Mouse (Mus musculus) hindbrain, embryonic 14.5 days (tissue): Measurements from ENCODE around the gene Mmp25. TPM values are rescaled to one million over a fixed set of nuclear protein-coding genes. Genes with fewer than 3 reads are reported as not detected.
A peak's percentile ranks its signal among the peaks of the same experiment; 100 is the strongest.

Experiments used
- ATAC-seq: fragments of 200-750 bp; cut with Nextera tagmentation; 2 replicates; pipeline ENCODE4 v1.8.0; 2017; ENCODE audit warnings: moderate number of reproducible peaks, mild to moderate bottlenecking, moderate TSS enrichment, moderate library complexity; ENCODE audit not compliant: low FRiP score
- DNase-seq: peaks from one replicate; pipeline ENCODE4 v3.0.0-alpha.2; 2015; ENCODE audit warnings: low spot score
- H3K27ac ChIP-seq: fragments of 300-500 bp; sonication (generic); 2 replicates; pipeline ENCODE4 v1.5.1; 2014; ENCODE audit warnings: mild to moderate bottlenecking, moderate library complexity
- H3K27me3 ChIP-seq: fragments of 300-500 bp; sonication (generic); 2 replicates; pipeline ENCODE4 v1.6.1; 2014; ENCODE audit warnings: mild to moderate bottlenecking, low read length, mixed read lengths; ENCODE audit not compliant: control insufficient read depth, insufficient read depth
- H3K36me3 ChIP-seq: fragments of 300-500 bp; sonication (generic); replicated peaks from 2 replicates; pipeline ENCODE4 v1.6.1; 2014; ENCODE audit not compliant: control insufficient read depth, insufficient read depth
- H3K4me1 ChIP-seq: fragments of 300-500 bp; sonication (generic); replicated peaks from 2 replicates; pipeline ENCODE4 v1.6.1; 2014; ENCODE audit warnings: antibody characterized with exemption, low read length, mixed read lengths; ENCODE audit not compliant: control insufficient read depth, insufficient read depth
- H3K4me2 ChIP-seq: fragments of 300-500 bp; sonication (generic); replicated peaks from 2 replicates; pipeline ENCODE4 v1.6.1; 2014; ENCODE audit warnings: mild to moderate bottlenecking, moderate library complexity
- H3K4me3 ChIP-seq: fragments of 300-500 bp; sonication (generic); replicated peaks from 2 replicates; pipeline ENCODE4 v1.5.1; 2014; ENCODE audit warnings: mild to moderate bottlenecking, low read length
- H3K9ac ChIP-seq: fragments of 300-500 bp; sonication (generic); 2 replicates; pipeline ENCODE4 v1.6.1; 2014
- H3K9me3 ChIP-seq: fragments of 300-500 bp; sonication (generic); 2 replicates; pipeline ENCODE4 v1.6.1; 2016; ENCODE audit warnings: low read length; ENCODE audit not compliant: control insufficient read depth
- WGBS: fragments of 180-500 bp; shearing (Covaris S2); extraction: QIAGEN DNeasy Blood & Tissue Kit; methylation state at CpG from one replicate; pipeline ENCODE4 v1.1.7; 2014; 5-methylcytosine and 5-hydroxymethylcytosine counted together
- polyA plus RNA-seq: library from polyadenylated mRNA; unstranded; fragments of >200 nt; fragmentation: Nextera tagmentation; extraction: Ambion mirVana; gene quantifications from 2 replicates; pipeline ENCODE4 v1.2.1, GENCODE M21; 2014

Gene Mmp25
- polyA plus RNA-seq, 1 experiment from 2014 or later = 1.6 TPM

DNA sequence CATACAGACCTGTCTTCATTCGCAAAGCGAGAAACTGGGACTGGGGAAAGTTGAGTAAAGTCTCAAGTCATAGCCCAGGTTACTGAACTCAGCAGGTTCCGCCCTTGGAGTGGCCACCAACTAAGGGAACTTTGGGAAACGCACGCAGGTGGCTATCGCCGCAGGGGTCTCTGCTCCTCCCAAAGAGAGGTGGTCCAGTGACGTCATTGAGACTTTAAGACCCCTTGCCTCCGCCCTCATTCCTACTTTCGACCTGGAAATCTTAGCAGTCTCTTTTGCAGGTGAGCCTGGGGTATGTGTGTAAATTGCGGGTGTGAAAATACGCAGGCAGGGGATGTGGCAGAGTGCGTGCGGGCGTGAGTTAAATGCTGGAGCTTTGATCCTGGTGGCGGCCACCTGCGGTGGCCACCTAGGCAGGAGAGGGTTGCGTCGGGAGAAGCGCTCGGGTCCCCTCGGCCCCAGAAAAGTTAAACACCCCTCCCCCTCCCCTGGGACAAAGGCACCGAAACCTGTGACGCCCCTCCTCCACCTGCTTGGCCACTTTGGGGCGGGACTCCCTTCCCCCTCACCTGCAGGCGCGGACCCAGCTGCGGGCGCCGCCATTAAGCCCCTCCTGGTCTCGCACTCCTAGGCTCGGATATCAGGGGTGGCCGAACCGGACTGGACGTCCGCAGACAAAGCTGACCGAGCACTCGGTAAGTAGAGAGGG is 34.2 kb upstream of the Mmp25 start, which contains the start of gene Cldn6:
TSS of gene Cldn6 (plus strand) at position 123 of the 709 bp plus-strand sequence.
- Histone ChIP-seq H3K36me3 (no peaks in the 10 kb centered on the region), H3K27me3 (peaks cover 91% of the 10 kb centered on the region), H3K27ac (no peak within 1 kb of the TSS), H3K4me3 (0 out of 2 replicates have a peak within 1 kb of the TSS, but pooled peaks have one; percentile 6), H3K9me3 (no peaks in the 10 kb centered on the region), H3K4me1 (peaks cover 16% of the 10 kb centered on the region), H3K9ac (no peak within 1 kb of the TSS), H3K4me2 (peak within 1 kb of the TSS; percentile 29)
- 4% methylated on average over 35 of the region's 38 CpGs for WGBS
- DNase-seq (no peak), ATAC-seq (no peak)

GRCm38 (mm10) chr17:23677236-23677679 is 32.2 kb upstream of the Mmp25 start, which contains the start of gene Tnfrsf12a:
TSS of gene Tnfrsf12a (minus strand) at chr17:23677468.
- H3K9me3 ChIP-seq = no peaks in the 10 kb centered on the region
- H3K4me1 ChIP-seq = peaks cover 26% of the 10 kb centered on the region
- H3K4me2 ChIP-seq = peak within 1 kb of the TSS; percentile 80
- under 1% methylated on average over 34 of the region's 34 CpGs for WGBS
- peaks cover 72% of the 10 kb centered on the region for H3K27me3 ChIP-seq
- H3K27ac ChIP-seq = no peak within 1 kb of the TSS
- peak within 1 kb of the TSS; percentile 53 for H3K9ac ChIP-seq
- peak within 1 kb of the TSS; percentile 40 for H3K4me3 ChIP-seq
- DNase-seq (peak; percentile 69), ATAC-seq (no peak; the same call in 1 of the 2 replicates)
- H3K36me3 ChIP-seq = no peaks in the 10 kb centered on the region

DNA sequence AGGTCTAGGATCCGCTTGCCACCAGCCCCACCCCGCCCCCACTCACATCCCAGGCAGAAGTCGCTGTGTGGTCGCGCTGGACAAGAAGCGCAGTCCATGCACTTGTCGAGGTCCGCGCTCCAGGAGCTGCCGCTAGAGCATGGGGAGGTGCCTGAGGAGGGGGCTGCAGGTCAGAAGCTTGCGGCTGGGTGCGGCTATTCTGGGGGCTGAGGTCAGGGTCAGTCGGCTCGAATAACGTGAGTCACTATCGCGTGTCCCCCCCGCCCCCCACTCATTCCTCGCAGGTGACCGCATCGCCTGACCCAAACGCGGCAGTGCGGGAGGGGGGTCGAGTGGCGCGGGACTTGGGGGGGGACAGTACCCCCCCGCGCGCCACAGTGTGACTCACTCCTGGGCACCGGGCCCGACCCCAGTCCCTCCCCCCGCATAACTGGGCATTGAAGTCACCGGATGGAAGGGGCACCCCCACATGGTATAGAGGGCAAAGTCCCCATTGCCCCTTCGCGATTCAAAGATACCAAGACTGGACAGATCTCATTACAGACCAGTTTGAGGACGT is 31.5 kb upstream of the Mmp25 start:
- no peaks in the 10 kb centered on the region for H3K36me3 ChIP-seq
- ATAC-seq = no peak
- H3K4me2 ChIP-seq = peak overlapping the region; percentile 80
- H3K27me3 ChIP-seq = peaks cover 66% of the 10 kb centered on the region
- peak overlapping the region; percentile 40 for H3K4me3 ChIP-seq
- H3K9me3 ChIP-seq = no peaks in the 10 kb centered on the region
- no peak for DNase-seq
- peak overlapping the region; percentile 53 for H3K9ac ChIP-seq
- H3K27ac ChIP-seq = no peak overlapping the region
- WGBS = under 1% methylated on average over 34 of the region's 37 CpGs
- H3K4me1 ChIP-seq = peaks cover 26% of the 10 kb centered on the region

DNA sequence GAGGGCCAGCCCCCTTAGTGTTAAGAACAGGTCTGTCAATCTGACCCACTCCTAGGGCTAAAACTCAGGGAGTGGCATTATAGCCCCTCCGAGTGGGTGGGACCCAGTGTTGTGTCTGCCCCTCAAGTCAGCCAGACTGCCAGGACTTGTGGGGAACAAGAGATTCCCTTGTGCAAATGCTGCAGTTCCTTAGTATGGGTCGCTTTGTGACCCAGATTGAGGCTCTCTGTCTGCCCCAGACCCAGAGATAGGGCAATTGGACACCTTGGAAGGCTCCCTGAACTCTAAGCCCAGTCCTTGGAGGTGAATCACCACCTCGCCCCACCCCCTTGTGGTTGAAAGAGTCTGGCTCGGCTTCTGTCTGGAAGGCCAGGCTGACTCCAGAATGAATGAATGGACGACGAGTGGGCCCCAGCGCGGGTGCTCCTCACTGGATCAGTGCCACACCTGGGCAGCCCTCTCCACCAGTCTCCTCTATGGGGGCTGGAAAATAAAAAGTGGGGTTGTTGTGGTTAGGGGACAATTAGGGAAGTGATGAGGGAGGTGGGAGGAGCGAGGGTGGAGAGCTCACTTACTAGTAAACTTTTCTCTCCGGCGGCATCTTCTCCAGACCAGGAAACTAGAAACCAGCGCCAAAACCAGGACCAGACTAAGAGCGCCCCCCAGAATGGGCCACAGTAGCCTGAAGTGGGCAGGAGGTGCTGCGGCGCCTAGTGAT is 30.6 kb upstream of the Mmp25 start:
- no peak overlapping the region for H3K27ac ChIP-seq
- no peak for ATAC-seq
- DNase-seq = no peak
- WGBS = 11% methylated on average over 15 of the region's 15 CpGs
- no peak overlapping the region for H3K9ac ChIP-seq
- peak overlapping the region; percentile 40 for H3K4me3 ChIP-seq
- no peaks in the 10 kb centered on the region for H3K9me3 ChIP-seq
- peaks cover 26% of the 10 kb centered on the region for H3K4me1 ChIP-seq
- peaks cover 58% of the 10 kb centered on the region for H3K27me3 ChIP-seq
- H3K4me2 ChIP-seq = peak overlapping the region; percentile 80
- no peaks in the 10 kb centered on the region for H3K36me3 ChIP-seq

GRCm38 (mm10) chr17:23675127-23675526 is 30.1 kb upstream of the Mmp25 start:
- peaks cover 26% of the 10 kb centered on the region for H3K4me1 ChIP-seq
- no peak for DNase-seq
- no peak for ATAC-seq
- H3K4me3 ChIP-seq = no peak overlapping the region
- H3K9ac ChIP-seq = no peak overlapping the region; the same call in 1 of the 2 replicates
- H3K27me3 ChIP-seq = peaks cover 52% of the 10 kb centered on the region
- peaks cover under 1% of the 10 kb centered on the region; the same call in 1 of the 2 replicates for H3K36me3 ChIP-seq
- H3K9me3 ChIP-seq = no peaks in the 10 kb centered on the region
- 49% methylated on average over 5 of the region's 5 CpGs for WGBS
- 0 out of 2 replicates have a peak overlapping the region, but pooled peaks have one; percentile 77 for H3K4me2 ChIP-seq
- H3K27ac ChIP-seq = no peak overlapping the region

GRCm38 (mm10) chr17:23674271-23674952 is 29.3 kb upstream of the Mmp25 start:
- Histone ChIP-seq H3K27me3 (peaks cover 45% of the 10 kb centered on the region), H3K36me3 (peaks cover 6% of the 10 kb centered on the region), H3K4me3 (peak overlapping the region; percentile 58), H3K4me1 (peaks cover 26% of the 10 kb centered on the region), H3K9me3 (no peaks in the 10 kb centered on the region), H3K9ac (peak overlapping the region; percentile 83), H3K4me2 (peak overlapping the region; percentile 77), H3K27ac (peak overlapping the region; percentile 88; the same call in 1 of the 2 replicates)
- peak; percentile 0; the same call in 1 of the 2 replicates for ATAC-seq
- no peak for DNase-seq
- WGBS = 48% methylated on average over 9 of the region's 9 CpGs

DNA sequence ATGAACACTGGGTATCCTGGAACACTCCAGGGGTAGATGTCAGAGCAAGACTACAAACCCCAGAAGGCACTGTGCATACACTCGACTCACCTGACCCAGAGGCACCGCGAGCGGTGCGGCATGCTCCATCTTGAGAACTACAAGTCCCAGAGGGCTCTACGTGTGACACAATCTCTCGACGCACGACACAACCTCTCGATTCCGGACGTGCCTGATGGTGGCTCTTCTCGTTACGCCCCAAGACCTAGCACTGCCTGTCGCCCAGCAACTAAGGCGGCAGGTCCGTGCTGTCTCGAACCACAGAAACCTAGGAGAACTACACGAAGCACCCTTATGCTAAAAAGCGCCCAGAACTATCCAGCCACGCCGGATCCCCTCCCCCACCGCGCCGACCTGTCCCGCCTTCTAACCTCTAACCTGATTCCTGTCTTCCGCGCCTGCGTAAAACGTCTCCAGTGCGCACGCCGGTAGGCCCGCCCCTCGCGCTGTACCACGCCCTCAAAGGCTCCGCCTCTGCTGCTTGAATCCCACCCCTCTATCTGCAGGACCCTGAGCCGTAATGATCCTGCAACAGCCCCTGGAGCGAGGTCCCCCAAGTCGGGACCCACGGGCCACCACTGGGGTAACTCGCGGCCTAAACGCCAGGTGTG is 28.5 kb upstream of the Mmp25 start, which contains the start of the genes Hcfc1r1 and Thoc6:
TSS of gene Hcfc1r1 (plus strand) at position 173 of the 650 bp plus-strand sequence.
TSS of gene Thoc6 (minus strand) at position 459 of the 650 bp plus-strand sequence.
- peak within 1 kb of the TSS; percentile 77 for H3K4me2 ChIP-seq
- H3K27ac ChIP-seq = peak within 1 kb of the TSS; percentile 88
- peak within 1 kb of the TSS; percentile 83 for H3K9ac ChIP-seq
- peaks cover 15% of the 10 kb centered on the region for H3K36me3 ChIP-seq
- no peaks in the 10 kb centered on the region for H3K9me3 ChIP-seq
- H3K4me3 ChIP-seq = peak within 1 kb of the TSS; percentile 58
- under 1% methylated on average over 45 of the region's 45 CpGs for whole genome bisulfite sequencing
- H3K27me3 ChIP-seq = peaks cover 36% of the 10 kb centered on the region
- H3K4me1 ChIP-seq = peaks cover 26% of the 10 kb centered on the region
- ATAC-seq (peak; percentile 94), DNase-seq (peak; percentile 92)

DNA sequence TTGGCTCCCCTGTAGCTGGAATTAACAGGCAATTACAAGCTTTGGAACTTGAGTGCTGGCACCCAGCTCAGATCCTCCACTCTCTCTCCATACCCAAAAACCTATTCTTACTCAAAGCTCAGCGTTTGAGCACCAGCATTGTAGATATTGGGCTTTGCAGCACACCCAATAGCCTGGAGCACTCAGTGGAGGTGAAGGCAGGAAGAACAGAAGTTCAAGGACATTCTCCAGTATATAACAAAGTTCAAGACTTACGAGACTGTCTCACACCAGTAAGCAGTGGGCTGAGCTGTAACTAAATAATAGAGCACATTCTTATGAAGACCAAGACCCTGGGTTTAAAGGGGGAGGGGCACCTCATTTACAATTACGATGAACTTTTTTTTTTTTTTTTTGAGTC is 27.7 kb upstream of the Mmp25 start:
- 82% methylated on average over 3 of the region's 3 CpGs for WGBS
- Histone ChIP-seq H3K4me2 (peak overlapping the region; percentile 77), H3K36me3 (peaks cover 19% of the 10 kb centered on the region), H3K27me3 (peaks cover 28% of the 10 kb centered on the region), H3K4me3 (peak overlapping the region; percentile 58), H3K9ac (no peak overlapping the region), H3K27ac (no peak overlapping the region), H3K4me1 (peaks cover 26% of the 10 kb centered on the region), H3K9me3 (no peaks in the 10 kb centered on the region)
- no peak for DNase-seq
- ATAC-seq = no peak
